Mouse (Mus musculus): Measurements from ENCODE around the gene Nek7.

Nek7 gene

DNA sequence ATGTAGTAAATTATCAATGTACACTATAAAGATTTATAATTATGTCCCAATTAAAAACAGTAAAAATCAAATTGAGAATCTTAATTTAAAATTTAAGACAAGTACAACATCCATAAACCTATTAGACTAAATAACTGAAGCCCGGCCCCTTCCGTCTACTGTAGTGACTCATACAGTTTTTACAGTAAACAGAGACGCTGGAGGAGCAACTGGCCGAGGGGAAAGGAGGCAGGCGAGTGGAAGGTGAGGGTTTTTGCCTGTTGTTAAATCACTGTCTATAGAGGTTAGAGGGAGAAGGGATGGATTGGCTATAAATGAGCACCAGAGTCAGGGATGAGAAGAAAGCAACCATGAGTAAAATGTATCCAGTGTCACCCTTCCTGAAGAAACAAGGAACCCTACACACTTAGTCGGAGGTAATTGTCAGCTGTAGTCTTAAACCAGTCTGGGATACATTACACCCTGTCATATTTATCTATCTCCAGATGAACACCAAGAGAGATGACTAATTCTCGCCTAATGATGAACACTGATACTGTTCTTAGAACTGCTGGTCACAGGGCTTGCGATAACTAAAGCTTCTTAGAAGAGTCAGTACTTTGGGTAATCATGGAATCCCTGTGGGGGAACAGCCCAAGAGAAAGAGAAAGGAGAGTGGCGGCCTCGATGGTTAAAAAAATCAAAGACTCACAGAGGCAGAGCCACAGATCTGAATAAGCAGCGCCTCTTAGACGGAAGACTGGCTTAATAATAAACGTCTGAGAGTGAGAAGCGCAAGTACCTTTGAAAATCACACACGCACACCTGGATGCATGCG, 84.0 kb downstream of the Nek7 start:
- peaks cover 1% of the 10 kb centered on the region; the same call in 1 of the 2 replicates for H3K36me3 ChIP-seq (ENCODE audit: control insufficient read depth, insufficient read depth, low read length, poor library complexity, severe bottlenecking)
- DNase-seq (ENCODE audit: low read depth, low spot score): no peak
- no peaks in the 10 kb centered on the region for H3K27me3 ChIP-seq (ENCODE audit: control insufficient read depth, insufficient read depth, low read length, poor library complexity, severe bottlenecking)

DNA sequence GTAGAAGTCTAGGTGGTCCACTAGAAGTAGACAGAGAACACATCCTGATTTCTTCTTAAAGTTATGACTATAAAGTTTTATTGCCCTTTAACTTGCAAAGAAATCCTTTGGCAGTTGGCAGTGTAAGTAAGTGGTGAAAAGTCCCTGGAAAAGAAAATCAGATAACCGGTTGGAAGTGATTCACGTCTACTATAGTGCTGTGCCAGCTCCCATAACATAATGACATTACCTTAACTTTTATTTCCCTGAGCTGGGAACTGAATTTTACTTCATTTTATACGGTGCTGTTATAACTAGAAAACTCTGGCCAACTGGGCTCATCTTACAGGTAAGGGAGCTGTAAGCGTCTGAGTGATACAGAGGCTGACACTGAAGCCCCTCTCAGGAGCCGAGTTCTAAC, 89.3 kb downstream of the Nek7 start:
- H3K27me3 ChIP-seq (ENCODE audit: control insufficient read depth, insufficient read depth, low read length, poor library complexity, severe bottlenecking): no peaks in the 10 kb centered on the region
- DNase-seq (ENCODE audit: low read depth, low spot score): no peak
- H3K36me3 ChIP-seq (ENCODE audit: control insufficient read depth, insufficient read depth, low read length, poor library complexity, severe bottlenecking): peaks cover 2% of the 10 kb centered on the region; the same call in 1 of the 2 replicates

DNA sequence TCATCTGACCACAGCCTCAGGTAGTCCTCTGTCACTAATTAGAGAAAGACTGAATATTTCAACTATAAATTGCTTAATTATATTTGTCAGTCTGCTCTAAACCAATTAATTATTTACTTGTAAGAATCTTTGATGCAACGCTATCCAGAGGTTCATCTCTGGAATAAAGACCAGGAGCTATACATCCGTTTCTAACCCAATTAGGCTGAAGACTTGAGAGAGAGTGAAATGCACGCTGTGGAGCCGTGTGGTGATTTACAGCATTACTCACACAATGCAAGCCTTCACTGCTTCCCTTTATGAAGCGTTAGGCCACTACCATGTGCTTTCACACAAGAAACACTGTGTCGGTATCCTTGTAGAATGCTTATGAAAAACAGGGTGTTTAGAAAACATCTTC, 96.0 kb downstream of the Nek7 start:
- no peak for DNase-seq (ENCODE audit: low read depth, low spot score)
- no peaks in the 10 kb centered on the region for H3K27me3 ChIP-seq (ENCODE audit: control insufficient read depth, insufficient read depth, low read length, poor library complexity, severe bottlenecking)
- H3K36me3 ChIP-seq (ENCODE audit: control insufficient read depth, insufficient read depth, low read length, poor library complexity, severe bottlenecking): peaks cover 2% of the 10 kb centered on the region; the same call in 1 of the 2 replicates

DNA sequence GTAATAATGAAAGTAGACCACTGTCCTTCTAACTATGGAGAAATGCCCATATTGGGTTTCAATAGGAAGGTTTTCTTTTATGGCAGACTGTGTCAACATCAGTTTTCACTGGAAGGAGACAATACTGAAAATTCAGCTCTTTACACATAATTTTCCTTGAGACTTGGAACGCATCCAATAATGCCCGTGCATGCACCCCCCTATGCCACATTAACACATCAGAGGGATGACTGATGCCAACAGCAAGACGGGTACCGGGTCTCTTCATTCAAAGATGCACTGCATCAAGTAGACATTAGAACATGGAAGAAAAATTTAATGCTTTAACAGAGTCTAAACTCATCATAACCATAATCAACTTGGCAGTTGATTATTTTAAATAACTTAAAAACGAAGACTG, 101.7 kb downstream of the Nek7 start:
- H3K27me3 ChIP-seq (ENCODE audit: control insufficient read depth, insufficient read depth, low read length, poor library complexity, severe bottlenecking): no peaks in the 10 kb centered on the region
- peaks cover 2% of the 10 kb centered on the region; the same call in 1 of the 2 replicates for H3K36me3 ChIP-seq (ENCODE audit: control insufficient read depth, insufficient read depth, low read length, poor library complexity, severe bottlenecking)
- DNase-seq (ENCODE audit: low read depth, low spot score): no peak

DNA sequence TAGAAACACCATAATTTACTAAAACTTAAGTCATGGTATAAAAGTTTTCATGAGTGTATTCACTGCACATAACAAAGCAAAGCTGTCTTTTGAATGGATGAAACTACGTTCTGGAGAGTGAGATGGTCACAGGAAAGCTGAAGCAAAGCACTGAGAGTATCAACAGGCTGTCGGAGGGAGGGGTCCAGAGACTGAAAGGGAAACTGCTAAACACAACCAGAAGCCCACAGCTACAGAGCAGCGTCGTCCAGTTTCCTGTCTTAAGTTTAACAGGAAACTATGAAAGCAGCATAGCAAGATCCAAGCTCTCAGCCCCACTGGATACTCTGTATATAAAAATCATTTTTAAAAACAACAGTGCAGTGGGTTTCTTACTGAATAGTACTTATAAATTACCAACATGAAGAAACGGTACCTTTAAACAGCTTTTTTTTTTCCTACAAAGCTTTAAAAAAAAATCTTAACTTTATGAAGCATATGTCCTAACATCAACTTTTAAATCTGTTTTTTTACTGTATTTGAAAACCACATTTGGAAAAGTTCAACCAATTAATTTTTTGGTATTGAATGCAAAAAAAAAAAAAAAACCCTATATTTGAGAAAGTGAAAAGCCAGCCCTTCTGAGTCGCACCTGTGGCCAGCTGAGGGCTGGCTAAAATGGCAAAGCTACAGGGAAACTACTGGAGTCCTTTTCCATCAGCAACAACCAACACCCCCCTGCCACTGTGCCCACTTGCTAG, 102.4 kb downstream of the Nek7 start:
- H3K36me3 ChIP-seq (ENCODE audit: control insufficient read depth, insufficient read depth, low read length, poor library complexity, severe bottlenecking): peaks cover 2% of the 10 kb centered on the region; the same call in 1 of the 2 replicates
- peak; percentile 32 for DNase-seq (ENCODE audit: low read depth, low spot score)

DNA sequence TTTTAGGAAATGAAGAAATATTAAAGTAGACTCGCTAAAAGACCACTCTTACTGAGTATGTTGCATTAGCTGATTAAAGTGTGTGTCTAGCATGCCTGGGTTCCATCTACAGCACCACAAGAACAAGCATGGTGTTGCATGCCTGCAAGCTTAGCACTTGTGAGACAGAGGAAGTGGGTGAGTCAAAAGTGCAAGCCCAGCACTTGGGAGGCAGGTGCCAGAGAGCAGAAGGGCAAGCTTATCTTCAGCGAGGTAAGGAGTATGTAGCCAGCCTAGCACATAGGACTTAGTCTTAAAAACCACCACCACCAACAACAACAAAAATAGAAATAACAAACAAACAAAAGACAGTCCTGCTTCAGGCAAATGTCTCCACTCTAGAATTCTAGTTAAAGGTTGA, 103.0 kb downstream of the Nek7 start:
- H3K36me3 ChIP-seq (ENCODE audit: control insufficient read depth, insufficient read depth, low read length, poor library complexity, severe bottlenecking): peaks cover 2% of the 10 kb centered on the region; the same call in 1 of the 2 replicates
- peak; percentile 23 for DNase-seq (ENCODE audit: low read depth, low spot score)

More for the DNA sequence above, 102.4 kb downstream of the Nek7 start:
- H3K27me3 ChIP-seq (ENCODE audit: control insufficient read depth, insufficient read depth, low read length, poor library complexity, severe bottlenecking): no peaks in the 10 kb centered on the region

DNA sequence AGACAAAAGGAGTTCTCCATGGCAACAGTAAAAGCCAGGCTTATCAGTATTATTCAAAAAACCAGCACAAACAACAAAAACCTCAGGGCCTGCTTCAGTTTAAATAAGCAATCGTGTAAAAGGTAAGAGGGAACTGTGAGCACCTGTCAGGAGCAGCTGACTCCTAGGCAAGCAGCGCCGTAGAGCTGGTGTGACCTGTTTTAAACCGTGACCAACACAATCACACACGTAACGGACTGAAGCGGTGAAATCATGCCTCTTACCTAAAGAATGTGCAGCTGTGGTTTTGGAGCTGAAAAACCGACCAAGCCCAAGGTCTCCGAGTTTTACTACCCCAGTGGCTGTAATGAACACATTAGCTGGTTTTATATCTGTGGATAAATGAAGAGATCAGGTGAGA, 104.6 kb downstream of the Nek7 start:
- no peak for DNase-seq (ENCODE audit: low read depth, low spot score)
- Histone ChIP-seq H3K36me3 (ENCODE audit: control insufficient read depth, insufficient read depth, low read length, poor library complexity, severe bottlenecking) (peaks cover 2% of the 10 kb centered on the region; the same call in 1 of the 2 replicates), H3K27me3 (ENCODE audit: control insufficient read depth, insufficient read depth, low read length, poor library complexity, severe bottlenecking) (no peaks in the 10 kb centered on the region)

More for the DNA sequence above, 103.0 kb downstream of the Nek7 start:
- no peaks in the 10 kb centered on the region for H3K27me3 ChIP-seq (ENCODE audit: control insufficient read depth, insufficient read depth, low read length, poor library complexity, severe bottlenecking)

DNA sequence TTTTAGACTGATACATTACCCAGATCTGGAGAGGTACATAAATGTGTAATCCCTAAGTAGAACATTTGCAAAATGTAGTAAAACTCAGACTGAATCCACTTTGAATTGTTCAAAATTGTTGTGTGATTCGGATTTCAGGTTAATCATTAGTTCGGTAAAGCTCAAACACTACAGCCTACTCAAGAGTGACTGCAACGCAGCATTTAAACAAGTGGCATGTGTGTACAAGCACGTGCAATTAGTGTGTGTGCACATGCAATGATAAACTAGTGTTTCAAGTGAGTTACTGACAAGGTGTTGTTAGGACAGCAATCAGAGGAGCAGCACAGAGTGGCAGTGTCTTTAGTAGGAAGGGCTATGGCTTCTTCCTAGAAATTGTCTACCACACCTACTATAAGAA, 106.0 kb downstream of the Nek7 start:
- DNase-seq (ENCODE audit: low read depth, low spot score): no peak
- no peaks in the 10 kb centered on the region for H3K27me3 ChIP-seq (ENCODE audit: control insufficient read depth, insufficient read depth, low read length, poor library complexity, severe bottlenecking)
- peaks cover 2% of the 10 kb centered on the region; the same call in 1 of the 2 replicates for H3K36me3 ChIP-seq (ENCODE audit: control insufficient read depth, insufficient read depth, low read length, poor library complexity, severe bottlenecking)

DNA sequence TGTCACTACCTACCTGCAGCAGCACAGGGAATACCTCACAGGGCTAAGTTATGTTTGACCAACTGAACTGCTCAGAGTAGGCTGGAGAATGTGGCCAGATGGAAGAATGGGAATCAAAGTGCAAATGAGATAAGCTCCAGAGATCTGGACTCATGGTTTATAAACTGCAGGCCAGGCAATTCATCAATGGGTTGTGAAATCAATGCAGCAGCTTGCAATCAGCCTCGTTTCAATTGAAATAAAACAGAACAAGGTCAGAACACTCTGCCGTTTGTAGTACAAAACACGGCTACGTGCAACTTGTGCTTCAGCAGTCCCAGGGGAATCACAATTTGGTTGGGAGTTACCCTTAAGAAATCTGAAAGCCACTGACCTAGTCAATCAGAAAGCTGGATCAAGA, 109.4 kb downstream of the Nek7 start:
- DNase-seq (ENCODE audit: low read depth, low spot score): no peak
- H3K27me3 ChIP-seq (ENCODE audit: control insufficient read depth, insufficient read depth, low read length, poor library complexity, severe bottlenecking): no peaks in the 10 kb centered on the region
- H3K36me3 ChIP-seq (ENCODE audit: control insufficient read depth, insufficient read depth, low read length, poor library complexity, severe bottlenecking): no peaks in the 10 kb centered on the region

GRCm38 (mm10) chr1:138507446-138508043, 112.4 kb downstream of the Nek7 start:
- no peaks in the 10 kb centered on the region for H3K27me3 ChIP-seq (ENCODE audit: control insufficient read depth, insufficient read depth, low read length, poor library complexity, severe bottlenecking)
- 0 out of 2 replicates have a peak, but pooled peaks cover 2% of the 10 kb centered on the region for H3K36me3 ChIP-seq (ENCODE audit: control insufficient read depth, insufficient read depth, low read length, poor library complexity, severe bottlenecking)
- DNase-seq (ENCODE audit: low read depth, low spot score): no peak

- no peaks in the 10 kb centered on the region for H3K27me3 ChIP-seq (ENCODE audit: control insufficient read depth, insufficient read depth, low read length, poor library complexity, severe bottlenecking)
- 0 out of 2 replicates have a peak, but pooled peaks cover 2% of the 10 kb centered on the region for H3K36me3 ChIP-seq (ENCODE audit: control insufficient read depth, insufficient read depth, low read length, poor library complexity, severe bottlenecking)
- DNase-seq (ENCODE audit: low read depth, low spot score): no peak
These were observed 112.9 kb downstream of the Nek7 start for GRCm38 (mm10) chr1:138507014-138507413.

- Histone ChIP-seq H3K27me3 (ENCODE audit: control insufficient read depth, insufficient read depth, low read length, poor library complexity, severe bottlenecking) (no peaks in the 10 kb centered on the region), H3K36me3 (ENCODE audit: control insufficient read depth, insufficient read depth, low read length, poor library complexity, severe bottlenecking) (peaks cover 2% of the 10 kb centered on the region; the same call in 1 of the 2 replicates)
- DNase-seq (ENCODE audit: low read depth, low spot score): no peak
These were observed 115.7 kb downstream of the Nek7 start for GRCm38 (mm10) chr1:138504228-138504627.

- no peak for DNase-seq (ENCODE audit: low read depth, low spot score)
- Histone ChIP-seq H3K36me3 (ENCODE audit: control insufficient read depth, insufficient read depth, low read length, poor library complexity, severe bottlenecking) (peaks cover 2% of the 10 kb centered on the region; the same call in 1 of the 2 replicates), H3K27me3 (ENCODE audit: control insufficient read depth, insufficient read depth, low read length, poor library complexity, severe bottlenecking) (no peaks in the 10 kb centered on the region)
These were observed 119.2 kb downstream of the Nek7 start for GRCm38 (mm10) chr1:138500691-138501090.

- DNase-seq (ENCODE audit: low read depth, low spot score): no peak
- Histone ChIP-seq H3K36me3 (ENCODE audit: control insufficient read depth, insufficient read depth, low read length, poor library complexity, severe bottlenecking) (no peaks in the 10 kb centered on the region; the same call in 1 of the 2 replicates), H3K27me3 (ENCODE audit: control insufficient read depth, insufficient read depth, low read length, poor library complexity, severe bottlenecking) (no peaks in the 10 kb centered on the region)
These were observed 119.8 kb downstream of the Nek7 start for GRCm38 (mm10) chr1:138500155-138500554.
